Mouse (Mus musculus): ENCODE data around the gene Ryr3.

Gene Ryr3

GRCm38 (mm10) chr2:113216746-113217461 lies at the start of gene Ryr3:
Gene Ryr3, minus strand, starts transcription at chr2:113217096.
- DNase-seq: peak; percentile 75

GRCm38 (mm10) chr2:113238871-113239270 lies 22.0 kb upstream of the Ryr3 start:
- no peak for DNase-seq

GRCm38 (mm10) chr2:113236993-113237392 lies 20.1 kb upstream of the Ryr3 start:
- no peak for DNase-seq

- peak; percentile 46 for DNase-seq
These were observed 17.7 kb upstream of the Ryr3 start for GRCm38 (mm10) chr2:113234559-113234958.

DNA sequence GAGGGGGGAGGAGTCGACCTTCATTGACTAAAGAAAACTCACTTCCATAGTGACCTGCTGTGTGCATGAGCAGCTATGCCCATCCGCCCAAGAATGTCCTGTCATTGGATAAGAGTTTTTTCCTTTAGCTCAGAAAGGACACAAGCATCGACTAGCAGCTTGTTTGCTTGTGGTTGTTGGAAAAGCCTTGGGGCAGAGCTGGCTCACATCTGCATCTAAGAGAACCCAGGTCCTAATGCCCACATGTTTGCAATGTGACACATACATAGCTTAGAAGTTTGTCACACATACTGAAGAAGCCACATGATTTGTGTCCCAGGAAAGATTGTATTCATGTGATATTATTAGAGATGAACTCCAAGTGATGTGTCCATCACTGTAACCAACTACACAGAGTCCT lies 16.5 kb upstream of the Ryr3 start:
- no peak for DNase-seq

DNA sequence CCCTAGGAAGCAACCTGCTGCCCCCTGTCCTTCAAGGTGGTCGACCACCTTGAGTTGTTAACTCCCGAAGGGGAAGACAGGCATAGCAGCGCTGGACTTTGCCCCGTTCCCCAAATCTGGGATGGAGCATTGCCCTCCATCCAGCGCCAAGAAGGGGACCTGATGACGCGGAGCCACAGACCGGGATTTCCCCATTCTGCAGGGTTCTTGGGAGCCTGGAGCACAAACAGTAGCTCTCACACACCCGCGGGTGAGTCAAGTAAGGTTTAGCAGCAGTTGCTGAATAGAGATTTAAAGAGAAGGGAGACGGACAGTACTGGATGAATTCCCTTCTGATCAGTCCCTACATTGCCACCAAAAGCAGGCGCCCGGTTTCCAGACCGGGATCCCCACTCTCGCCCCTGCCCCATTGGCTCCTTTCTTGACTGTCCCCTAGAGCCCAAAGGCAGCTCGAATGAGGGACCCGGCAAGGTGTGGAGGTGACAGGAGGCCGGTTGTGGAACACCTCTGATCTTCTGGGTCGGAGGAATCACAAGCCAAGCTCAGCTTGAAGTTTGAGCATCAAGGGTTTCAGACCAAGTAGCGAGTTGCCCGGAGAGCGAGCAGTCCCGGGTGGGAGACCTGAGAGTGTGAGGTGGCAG lies 671 bp downstream of the Ryr3 start:
- DNase-seq: peak; percentile 25

- DNase-seq: peak; percentile 17
These were observed 6.9 kb downstream of the Ryr3 start for GRCm38 (mm10) chr2:113210023-113210422.

DNA sequence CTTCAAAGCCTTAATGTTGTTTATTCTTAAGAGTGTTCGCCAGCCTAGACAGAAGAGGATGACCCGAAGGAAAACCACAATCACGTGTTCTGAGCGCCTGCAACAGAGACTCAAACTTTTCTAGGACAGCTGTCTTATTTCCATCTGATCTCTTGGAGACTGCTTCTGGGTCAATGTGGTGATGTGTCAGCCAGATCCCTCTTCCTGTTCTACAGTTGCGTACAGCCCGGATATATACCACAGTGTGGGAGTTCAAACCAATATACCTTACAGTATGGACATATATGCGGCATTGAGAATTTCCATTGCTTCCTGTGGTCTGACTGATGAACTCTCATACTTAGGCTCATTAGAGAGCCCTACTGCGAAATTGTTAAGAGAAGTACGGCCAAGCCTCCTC lies 7.6 kb downstream of the Ryr3 start:
- DNase-seq: no peak

- DNase-seq: no peak
These were observed 14.0 kb downstream of the Ryr3 start for GRCm38 (mm10) chr2:113202857-113203256.

- DNase-seq: no peak
These were observed 17.7 kb downstream of the Ryr3 start for GRCm38 (mm10) chr2:113199030-113199679.

GRCm38 (mm10) chr2:113187158-113187557 lies 29.7 kb downstream of the Ryr3 start:
- DNase-seq: no peak

- no peak for DNase-seq
These were observed 35.2 kb downstream of the Ryr3 start for GRCm38 (mm10) chr2:113181701-113182100.

DNA sequence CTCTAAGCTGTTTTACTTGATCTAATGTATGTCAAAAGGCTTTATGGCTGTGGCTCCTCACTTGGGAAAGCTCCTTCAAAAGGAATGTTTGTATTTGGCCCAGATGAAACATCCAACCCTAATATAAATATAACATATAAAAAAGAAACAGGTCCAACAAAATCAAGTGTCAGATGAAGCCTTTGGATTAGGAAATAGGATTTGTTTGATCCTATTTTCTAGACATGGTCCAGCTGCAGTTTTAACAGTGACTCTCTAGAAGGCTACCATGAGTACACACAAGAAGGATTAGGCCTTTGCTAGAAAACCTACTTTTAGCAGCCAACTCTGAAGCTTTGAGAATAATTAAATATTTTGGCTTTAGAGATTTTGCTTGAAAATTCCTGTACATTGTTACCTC lies 38.8 kb downstream of the Ryr3 start:
- no peak for DNase-seq

DNA sequence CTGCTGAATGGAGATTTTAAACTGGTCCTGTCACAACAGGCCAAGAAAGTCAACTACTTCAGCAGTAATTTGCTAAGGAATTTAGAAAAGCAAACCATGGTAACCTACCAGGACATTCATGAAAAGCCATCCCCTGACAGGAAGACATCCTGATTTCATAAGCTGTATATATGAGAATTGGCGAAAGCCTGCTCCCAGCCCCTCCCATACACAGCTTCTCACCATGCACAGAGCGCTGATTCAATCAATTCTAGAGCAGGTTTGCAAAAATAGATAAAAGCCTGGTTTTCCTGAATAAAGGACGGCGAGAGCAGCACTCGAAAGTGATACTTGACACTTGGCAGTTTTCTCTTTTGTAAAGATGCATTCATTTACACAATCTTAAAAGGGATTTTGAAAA lies 40.6 kb downstream of the Ryr3 start:
- no peak for DNase-seq

DNA sequence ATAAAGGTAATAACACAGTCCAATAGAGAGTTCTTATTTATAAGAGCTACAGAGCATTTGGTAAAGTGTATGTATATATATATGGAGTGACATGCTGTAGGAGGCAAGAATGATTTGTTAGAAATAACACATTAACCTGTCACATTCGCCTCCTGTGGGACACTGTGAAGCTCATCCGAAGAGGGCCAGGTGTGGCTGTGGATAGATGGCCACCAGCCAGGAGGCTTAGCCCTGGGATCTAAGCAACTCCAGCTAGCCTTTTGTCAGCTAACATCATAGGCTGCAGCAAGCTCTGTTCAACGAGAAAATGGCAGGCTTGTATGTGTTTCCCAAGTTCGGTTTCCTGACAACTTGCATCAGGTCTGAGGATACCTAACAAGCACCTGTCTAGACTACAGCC lies 48.8 kb downstream of the Ryr3 start:
- DNase-seq: no peak

- peak; percentile 34 for DNase-seq
These were observed 55.4 kb downstream of the Ryr3 start for GRCm38 (mm10) chr2:113161494-113161893.

DNA sequence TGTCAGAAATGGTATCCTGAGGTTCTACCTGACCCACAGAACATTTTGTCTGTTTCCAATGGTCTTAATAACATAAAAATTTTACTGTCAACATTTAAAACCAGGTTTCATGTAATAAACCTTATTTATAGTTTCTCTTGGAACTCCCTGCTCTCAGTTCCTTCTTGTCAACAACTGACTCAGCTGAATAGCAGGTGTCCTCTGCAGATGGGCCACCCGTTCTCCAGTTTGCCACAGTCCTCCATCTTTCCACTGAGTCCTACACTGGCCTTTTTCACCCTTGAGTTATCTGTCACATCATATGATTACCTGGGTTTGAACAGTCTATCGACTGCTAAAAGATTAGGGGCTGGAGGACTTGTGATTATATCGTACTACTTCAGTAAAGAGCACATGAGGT lies 79.1 kb downstream of the Ryr3 start:
- DNase-seq: no peak

GRCm38 (mm10) chr2:113123476-113123875 lies 93.4 kb downstream of the Ryr3 start:
- DNase-seq: no peak

DNA sequence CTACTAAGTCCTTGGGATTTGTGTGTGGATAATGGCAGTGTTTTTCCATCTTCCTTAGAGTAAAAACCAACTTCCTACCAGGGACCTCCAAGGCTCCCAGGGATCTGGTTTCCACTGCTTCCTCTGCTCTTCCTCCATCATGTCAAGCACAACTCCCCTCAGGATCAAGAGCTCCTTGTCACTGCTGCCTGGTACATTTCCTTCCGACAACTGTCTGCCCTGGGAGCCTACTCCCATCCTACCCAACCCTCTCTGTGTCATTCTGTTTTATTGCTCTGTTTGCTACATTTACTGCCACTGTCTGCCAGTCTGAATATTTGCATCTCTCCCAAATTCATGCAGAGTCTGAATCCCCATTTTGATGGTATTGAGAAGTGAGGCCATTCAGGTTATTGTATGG lies 97.8 kb downstream of the Ryr3 start:
- no peak for DNase-seq

- no peak for DNase-seq
These were observed 100.1 kb downstream of the Ryr3 start for GRCm38 (mm10) chr2:113116788-113117187.

DNA sequence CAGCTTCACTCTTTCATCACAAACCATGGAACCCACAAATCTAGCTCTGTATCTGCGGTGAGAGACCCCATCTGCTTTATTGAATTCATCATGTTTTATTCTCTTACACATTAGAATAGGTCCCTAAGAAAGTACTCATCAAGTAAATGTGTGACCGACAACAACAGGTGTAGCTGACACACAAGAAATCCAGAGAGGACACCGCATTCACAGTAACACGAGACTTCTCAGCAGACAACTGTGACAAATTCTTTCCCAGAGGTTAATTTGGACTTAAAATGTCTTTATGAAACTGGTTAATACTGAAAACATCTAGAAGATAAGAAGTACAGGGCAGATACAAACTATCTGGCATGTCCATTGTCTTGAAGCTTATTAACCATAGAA lies 101.0 kb downstream of the Ryr3 start:
- DNase-seq: no peak

DNA sequence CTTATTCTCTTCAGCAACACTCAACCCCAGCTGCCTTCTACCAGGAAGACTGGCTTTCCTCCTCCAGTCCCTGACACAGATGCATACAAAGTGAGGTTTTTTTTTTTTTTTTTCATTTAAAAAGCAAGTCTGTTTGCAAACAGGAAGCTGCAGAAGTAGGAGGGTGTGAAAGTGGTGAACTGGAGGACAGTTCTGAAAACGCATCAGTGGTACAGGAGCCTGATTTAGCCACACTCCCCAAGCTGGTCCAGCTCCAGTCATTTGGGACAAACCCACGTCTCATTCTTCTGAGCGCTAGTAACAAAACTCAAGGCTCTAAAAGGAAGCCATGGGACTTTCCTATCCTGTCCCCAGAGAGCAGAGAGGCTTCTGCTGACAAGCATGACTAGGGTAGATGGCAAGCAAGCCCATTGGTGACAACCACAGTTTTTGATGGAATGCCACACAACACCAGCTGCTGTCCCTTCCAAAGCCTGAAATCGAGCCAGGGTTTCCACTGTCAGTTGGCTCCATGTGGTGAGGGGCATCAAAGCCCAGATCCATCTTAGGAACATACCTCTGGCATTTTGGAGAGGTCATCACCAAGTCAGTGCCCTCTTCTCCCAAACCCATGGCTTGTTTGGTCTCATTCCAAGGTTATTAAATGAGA lies 101.5 kb downstream of the Ryr3 start:
- peak; percentile 56 for DNase-seq

GRCm38 (mm10) chr2:113104609-113105008 lies 112.3 kb downstream of the Ryr3 start:
- peak; percentile 11 for DNase-seq

DNA sequence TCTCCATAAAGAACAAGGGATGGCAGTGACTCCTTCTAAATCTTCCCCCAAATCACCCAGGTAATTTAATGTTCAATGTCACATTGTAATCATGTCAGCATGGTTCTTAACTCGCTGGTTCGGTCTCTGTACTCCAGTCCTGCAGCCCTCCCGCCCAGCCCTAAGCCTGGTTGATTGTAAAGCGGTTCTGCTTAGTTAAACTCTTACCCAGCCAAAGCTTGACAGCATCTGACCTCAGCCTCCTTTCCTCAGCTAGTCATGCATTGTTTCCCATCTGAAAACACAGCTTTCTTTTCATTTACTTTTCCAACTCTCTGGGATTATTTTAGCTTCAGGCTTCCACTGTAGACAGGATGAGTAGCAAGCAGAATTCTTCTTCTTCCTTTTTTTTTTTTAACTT lies 121.7 kb downstream of the Ryr3 start:
- DNase-seq: no peak

All from right cerebral cortex, adult 18-20 months (tissue).